Mouse (Mus musculus) cerebellum, adult 9-10 months (tissue): ENCODE measurements at regions not wholly inside any gene's neighbourhood (a gene's known extent, or its start where the extent isn't known, plus 50 kb on each side); places are given as distances from the start of the nearest gene placed in this dataset.

Experiments used
- DNase-seq: peaks from one replicate; pipeline ENCODE4 v3.0.0; 2022

GRCm38 (mm10) chr10:97114501-97114900 lies 364.9 kb upstream of the Dcn start:
- DNase-seq: no peak

GRCm38 (mm10) chr10:97122693-97123092 lies 356.7 kb upstream of the Dcn start:
- no peak for DNase-seq

GRCm38 (mm10) chr10:97141561-97141960 lies 337.8 kb upstream of the Dcn start:
- DNase-seq: no peak

- DNase-seq: peak; percentile 82
Measured at GRCm38 (mm10) chr10:97158561-97159395, 320.6 kb upstream of the Dcn start.

- peak; percentile 98 for DNase-seq
Measured at GRCm38 (mm10) chr10:97159396-97159760, 320.0 kb upstream of the Dcn start.

GRCm38 (mm10) chr10:97159831-97160575 lies 319.4 kb upstream of the Dcn start:
- peak; percentile 95 for DNase-seq

- DNase-seq: peak; percentile 56
Measured at GRCm38 (mm10) chr10:97160892-97161291, 318.5 kb upstream of the Dcn start.

GRCm38 (mm10) chr10:97178468-97178867 lies 300.9 kb upstream of the Dcn start:
- DNase-seq: no peak

GRCm38 (mm10) chr10:97189696-97190095 lies 289.7 kb upstream of the Dcn start:
- no peak for DNase-seq

- no peak for DNase-seq
Measured at GRCm38 (mm10) chr10:97211238-97211695, 268.1 kb upstream of the Dcn start.

GRCm38 (mm10) chr10:97211785-97212398 lies 267.5 kb upstream of the Dcn start:
- DNase-seq: no peak

- DNase-seq: peak; percentile 77
Measured at GRCm38 (mm10) chr10:97219474-97219873, 259.9 kb upstream of the Dcn start.

- no peak for DNase-seq
Measured at GRCm38 (mm10) chr10:97220431-97220830, 259.0 kb upstream of the Dcn start.

GRCm38 (mm10) chr10:97235631-97236030 lies 243.8 kb upstream of the Dcn start:
- no peak for DNase-seq

- no peak for DNase-seq
Measured at GRCm38 (mm10) chr10:97241476-97241875, 237.9 kb upstream of the Dcn start.

GRCm38 (mm10) chr10:97245674-97246073 lies 233.7 kb upstream of the Dcn start:
- no peak for DNase-seq

- no peak for DNase-seq
Measured at GRCm38 (mm10) chr10:97248522-97248921, 230.9 kb upstream of the Dcn start.

- no peak for DNase-seq
Measured at GRCm38 (mm10) chr10:97249760-97250159, 229.6 kb upstream of the Dcn start.

- DNase-seq: no peak
Measured at GRCm38 (mm10) chr10:97250167-97250566, 229.2 kb upstream of the Dcn start.

GRCm38 (mm10) chr10:97265959-97266517 lies 213.4 kb upstream of the Dcn start:
- DNase-seq: no peak

GRCm38 (mm10) chr10:97282416-97282815 lies 197.0 kb upstream of the Dcn start:
- no peak for DNase-seq

- DNase-seq: no peak
Measured at GRCm38 (mm10) chr10:97282841-97283496, 196.4 kb upstream of the Dcn start.
